Mouse (Mus musculus) granulocyte monocyte progenitor cell, adult 5-6 weeks (primary cell): ENCODE results near the gene Tfap4. TPM values are rescaled to one million over a fixed set of nuclear protein-coding genes. Genes with fewer than 3 reads are reported as not detected.
"Not testable (repeated sequence)": the region's sequence is repeated elsewhere in the genome, so short reads cannot be mapped to it uniquely, and the experiment has no call there.

Experiments used
- ATAC-seq: replicated peaks from 2 replicates; pipeline ENCODE4 v1.8.0; 2016; ENCODE audit warnings: mild to moderate bottlenecking, moderate TSS enrichment, inconsistent platforms; ENCODE audit not compliant: poor library complexity, severe bottlenecking
- total RNA-seq, 2 experiments: library from RNA; stranded (forward) in 1 of 2; stranded (reverse) in 1 of 2; fragments of 200-712, 200-1000 nt in 1 of 2; fragments of >200 nt in 1 of 2; fragmentation: Nextera tagmentation in 1 of 2; gene quantifications; 2 replicates each; pipeline ENCODE4 v1.2.3; 2014 to 2017

Tfap4 gene
- total RNA-seq, 2 experiments from 2014 or later = 46.6 to 47.6 TPM

DNA sequence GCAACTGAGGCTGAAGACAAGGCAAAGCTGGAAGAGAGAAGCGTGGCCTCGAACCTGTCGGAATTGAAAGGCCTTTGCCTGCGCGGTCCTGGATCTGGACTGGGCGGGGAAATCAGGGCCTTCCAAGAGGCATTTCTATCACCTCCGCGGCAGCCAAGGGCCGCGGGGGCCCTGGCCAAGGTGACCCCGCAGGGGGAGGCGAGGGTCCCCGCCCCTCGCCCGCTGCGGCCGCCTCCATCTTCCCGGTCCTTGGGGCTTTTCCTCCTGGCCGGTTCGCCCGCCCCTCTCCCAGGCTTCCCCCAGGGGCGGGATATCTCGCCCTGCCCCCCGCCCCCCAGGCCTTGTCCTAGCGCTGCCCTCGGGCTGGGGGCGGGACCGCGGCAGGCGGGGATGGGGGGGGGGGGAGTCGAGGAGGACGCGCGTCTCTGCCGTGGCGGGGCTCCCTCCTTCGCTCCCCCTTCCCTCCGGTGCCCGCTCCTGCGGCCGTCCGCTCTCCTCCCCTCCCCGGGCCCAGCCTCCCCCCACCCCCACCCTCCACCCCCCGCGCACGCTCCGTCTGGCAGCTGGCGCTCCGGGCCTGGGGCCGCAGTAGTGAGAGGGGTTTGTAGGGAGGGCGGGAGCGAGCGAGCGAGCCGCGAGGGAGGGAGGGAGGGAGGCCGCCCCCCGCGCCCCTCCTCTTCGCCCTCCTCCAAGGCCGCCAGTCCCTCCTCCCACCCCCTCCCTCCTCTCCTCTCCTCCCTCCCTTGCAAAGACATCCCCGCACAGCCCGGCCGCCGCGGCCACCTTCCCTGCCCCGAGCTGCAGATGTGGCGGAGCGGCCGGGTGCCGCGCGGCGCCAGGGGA is 34.5 kb upstream of the Tfap4 start, which contains the start of gene Glis2:
Gene Glis2, plus strand, starts transcription at position 743 of the 843 bp plus-strand sequence.
- ATAC-seq = peak; percentile 48

DNA sequence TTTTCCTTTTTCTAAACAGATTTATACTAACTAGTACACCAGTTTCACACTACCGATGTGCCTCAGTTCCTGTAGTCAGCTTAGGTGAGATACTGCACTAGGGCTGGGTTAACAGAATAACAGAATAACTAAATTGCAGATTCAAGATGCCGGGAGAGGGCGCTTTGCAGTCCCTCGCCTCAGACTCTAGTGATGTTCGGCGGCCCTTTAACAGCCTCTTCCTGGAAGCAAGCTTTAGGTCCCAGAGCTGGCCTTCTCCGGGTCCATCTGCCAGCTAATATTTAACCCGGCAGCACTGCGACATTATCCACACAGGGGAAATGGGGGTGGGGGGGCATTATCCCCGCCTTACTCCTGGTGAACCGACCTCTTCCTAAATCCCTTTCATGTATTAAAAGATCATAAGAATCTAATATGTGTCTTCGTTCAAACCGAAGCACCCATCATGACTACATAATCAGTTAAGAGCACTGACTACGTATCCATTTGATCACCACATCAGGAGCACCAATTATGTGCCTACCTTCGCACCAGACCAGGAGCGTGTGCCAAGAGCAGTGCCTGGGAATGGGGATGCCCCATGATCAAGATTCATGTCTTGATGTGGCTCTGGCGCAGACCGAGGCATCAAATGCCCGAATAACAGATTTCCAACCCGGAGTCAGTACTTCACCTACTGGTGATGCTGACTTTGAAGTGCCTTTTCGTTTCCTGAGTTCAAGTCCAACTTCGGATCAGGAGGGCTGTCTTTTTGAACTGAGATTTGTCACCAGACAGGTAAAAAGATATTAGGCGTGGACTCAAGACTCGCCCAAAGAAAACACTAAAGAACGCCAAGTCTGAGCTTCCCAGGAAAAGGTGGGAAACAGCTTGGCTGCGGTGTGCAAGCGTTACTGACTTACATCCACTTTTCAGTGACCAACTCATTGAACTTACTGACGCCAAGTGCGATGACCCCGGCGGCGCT is 33.5 kb upstream of the Tfap4 start:
- 0 out of 2 replicates have a peak, but pooled peaks have one; percentile 26 for ATAC-seq

DNA sequence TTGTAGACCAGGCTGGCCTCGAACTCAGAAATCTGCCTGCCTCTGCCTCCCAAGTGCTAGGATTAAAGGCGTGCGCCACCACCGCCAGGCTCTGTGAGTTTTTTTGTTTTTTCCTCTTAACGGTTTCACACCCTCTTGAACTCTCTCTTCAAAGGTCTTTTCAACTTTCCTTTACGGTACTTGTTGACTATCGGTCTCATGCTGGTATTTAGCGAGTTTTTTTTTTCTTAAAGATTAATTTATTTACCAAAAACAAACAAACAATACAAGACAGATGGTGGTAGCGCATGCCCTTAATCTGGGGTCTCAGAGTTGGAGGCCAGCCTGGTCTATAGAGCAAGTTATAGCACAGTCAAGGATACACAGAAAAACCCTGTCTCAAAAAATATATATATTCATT is 30.6 kb upstream of the Tfap4 start:
- no peak for ATAC-seq

DNA sequence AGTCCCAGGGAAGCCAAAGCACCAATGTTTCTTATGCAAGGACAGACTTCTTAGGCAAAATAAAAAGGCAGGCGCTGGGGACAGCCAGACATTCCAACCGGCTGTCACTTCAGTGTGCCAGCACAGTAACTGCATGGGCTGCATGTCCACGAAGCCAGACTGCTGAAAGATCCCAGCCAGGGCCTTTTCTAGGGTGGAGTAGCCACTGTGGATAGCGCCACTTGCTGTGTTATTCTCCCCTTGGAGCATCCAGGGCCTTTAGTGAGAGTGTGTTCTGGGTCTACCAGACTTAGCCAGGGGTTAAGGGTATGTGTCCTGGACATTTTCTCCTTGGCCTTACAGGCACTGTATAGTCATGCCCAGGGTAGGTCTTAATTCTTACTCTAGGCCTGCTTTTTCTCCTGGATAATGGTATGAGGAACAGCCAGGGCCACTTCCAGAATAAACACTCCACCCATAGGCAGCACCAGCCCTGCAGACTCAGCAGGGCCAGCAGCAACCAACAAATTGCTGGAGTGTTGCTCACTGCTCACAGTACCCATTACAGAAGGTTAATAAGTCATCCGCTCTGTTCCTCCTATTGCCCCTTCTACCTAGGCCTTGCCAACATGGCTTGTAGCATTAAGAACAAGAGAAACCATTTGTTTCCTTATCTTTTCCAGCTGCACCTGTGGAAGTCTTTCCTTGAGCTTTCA is 28.0 kb upstream of the Tfap4 start:
- no peak for ATAC-seq

DNA sequence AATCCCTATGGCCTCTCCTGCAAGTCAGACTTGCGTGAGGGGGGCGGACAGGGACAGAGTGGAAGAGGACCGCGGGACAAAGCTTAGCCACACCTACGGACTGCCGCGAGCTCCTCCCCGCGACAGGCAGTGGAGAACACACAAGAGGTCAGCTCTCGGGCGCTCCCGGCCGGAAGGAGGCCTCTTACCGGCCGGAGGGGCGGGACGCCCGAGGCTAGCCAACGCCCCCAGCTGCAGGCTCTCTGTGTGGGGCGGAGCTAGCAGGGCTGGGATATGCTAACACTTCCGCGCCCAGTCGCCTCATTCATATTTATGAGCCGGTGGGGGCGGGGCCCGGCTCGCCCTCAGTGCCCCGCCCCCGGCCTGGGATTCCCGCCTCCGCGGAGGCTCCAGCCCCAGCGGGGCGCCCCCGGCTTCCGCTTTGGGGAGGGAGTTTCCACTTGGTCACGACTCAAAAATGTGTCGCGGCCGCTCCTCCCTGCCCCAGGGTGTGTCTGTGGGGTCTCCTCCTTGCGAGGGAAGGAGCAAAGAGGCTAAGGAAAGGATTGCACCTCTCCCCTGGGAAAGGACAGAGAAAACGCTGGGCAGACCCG is 27.0 kb upstream of the Tfap4 start:
- peak; percentile 95 for ATAC-seq

DNA sequence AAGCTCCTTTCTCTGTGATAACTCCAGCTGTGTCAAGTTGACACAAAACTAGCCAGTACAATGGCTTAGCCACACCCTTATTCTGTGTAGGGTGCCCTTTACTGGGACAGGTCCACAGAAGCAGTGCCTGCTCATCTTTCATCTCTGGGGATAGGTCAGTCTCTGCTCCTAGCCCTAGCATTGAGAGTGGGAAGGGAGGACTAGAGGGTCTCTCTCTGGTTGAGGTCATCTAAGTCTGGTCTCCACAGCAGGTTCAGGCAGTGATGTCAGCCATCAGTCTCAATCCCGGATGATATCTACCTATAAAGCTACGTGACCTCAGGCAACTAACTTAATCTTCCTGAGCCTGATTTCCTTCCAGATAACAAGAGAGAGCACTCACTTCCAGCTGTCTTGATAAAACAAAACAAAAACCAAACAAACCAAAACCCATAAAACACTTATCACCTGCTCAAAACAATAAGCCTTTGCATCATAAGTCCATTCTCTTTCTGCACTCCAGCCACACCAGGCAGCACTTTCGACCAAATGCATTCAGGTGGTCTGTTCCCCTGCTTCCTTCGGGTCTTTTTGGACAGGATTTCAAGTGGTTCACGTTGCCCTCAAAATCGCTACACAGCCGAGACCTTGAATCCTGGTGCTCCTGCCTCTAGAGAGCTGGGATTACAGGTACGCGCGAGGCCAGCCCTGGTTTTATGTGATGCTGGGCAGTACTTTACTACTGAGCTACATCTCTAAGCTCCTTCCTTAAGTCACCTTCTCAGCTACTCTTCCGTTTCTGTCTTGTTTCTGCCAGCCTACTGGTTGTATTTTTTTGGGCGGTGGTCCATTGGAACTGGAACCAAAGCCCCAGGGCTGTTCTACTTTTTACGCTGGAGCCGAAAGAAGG is 26.2 kb upstream of the Tfap4 start:
- peak; percentile 2; the same call in 1 of the 2 replicates for ATAC-seq

DNA sequence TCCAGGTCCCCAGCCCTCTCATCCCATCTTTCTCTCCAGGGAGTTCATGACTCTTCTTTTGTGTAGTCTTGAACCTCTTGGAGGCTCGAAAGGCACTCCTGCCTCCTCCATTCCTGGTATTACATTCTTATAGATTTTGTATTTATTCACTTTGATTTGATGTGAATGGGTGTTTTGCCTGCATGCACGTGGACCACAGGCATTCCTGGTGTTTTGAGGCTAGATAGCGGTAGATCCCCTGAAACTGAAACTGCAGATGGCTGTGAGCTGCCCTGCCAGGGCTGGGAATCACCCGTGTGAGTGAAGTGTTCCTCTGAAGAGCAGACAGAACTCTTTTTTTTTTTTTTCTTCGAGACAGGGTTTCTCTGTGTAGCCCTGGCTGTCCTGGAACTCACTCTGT is 24.8 kb upstream of the Tfap4 start:
- no peak for ATAC-seq

DNA sequence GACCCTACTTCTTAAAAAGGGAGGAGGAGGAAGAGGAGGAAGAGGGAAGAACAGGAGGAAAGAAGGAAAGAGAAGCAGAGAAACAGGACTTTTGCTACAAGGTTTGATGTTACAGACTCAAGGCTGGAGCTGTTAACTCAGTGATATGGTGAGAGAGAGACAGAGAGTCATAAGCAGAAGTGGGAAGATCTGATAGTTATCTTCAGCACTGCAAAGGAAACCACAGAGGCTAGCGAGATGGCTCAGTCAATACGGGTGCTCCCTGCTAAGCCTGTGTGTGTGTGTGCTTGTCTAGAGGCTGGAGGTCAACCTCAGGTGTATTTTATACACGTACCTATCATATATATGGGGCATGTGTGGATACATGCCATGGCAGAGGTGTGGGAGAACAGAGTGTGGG is 24.2 kb upstream of the Tfap4 start:
- peak; percentile 40 for ATAC-seq

DNA sequence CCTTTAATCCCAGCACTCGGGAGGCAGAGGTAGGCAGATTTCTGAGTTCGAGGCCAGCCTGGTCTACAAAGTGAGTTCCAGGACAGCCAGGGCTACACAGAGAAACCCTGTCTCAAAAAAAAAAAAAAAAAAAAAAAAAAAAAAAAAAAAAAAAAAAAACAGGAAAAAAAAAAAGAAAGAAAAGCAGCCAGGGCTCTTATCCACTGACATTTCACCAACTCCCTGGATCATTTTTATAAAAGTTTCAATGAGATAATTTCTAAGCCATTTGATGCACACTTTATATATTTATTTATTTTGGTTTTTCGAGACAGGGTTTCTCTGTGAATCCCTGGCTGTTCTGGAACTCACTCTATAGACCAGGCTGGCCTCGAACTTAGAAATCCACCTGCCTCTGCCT is 21.5 kb upstream of the Tfap4 start:
- not testable (repeated sequence) for ATAC-seq

DNA sequence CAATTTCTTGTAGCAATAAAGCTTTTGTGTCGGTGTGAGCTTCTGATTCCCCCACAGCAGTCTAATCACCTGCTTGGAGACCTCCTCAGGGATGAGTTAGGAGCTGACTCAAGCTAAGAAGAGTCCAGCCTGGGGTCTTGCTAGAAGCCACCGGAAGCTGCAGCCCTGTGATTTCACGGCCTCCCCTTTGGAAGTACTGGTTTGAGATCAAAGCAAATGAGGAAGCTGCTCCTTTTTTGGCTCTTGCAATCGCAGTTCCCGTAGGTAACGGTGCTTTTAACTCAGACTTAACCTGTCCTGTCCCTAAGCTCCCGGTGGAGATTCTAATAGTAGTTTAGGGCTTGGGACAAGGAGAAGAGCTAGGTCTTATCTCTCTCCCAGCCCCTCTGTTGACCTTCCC is 19.0 kb upstream of the Tfap4 start:
- peak; percentile 56 for ATAC-seq

DNA sequence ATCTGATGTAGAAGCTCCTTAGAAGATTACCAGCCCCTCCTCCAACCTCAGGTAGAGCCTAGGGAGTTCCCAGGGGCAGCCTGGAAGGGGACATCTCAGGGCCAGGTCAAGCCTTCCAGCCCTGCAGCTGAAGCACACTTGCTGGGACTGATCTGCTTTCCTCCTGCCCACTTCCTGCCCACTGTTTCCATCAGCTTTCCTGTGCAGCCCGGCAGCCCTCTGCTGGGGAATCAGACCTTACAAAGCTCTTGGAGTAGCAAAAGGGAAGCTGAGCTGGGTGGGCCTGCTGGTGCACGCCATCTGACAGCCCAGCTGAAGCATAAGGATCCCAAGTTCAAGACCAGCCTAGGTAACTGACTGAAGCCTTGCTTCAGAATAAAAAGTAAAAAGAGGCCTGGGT is 17.2 kb upstream of the Tfap4 start:
- ATAC-seq = peak; percentile 89

DNA sequence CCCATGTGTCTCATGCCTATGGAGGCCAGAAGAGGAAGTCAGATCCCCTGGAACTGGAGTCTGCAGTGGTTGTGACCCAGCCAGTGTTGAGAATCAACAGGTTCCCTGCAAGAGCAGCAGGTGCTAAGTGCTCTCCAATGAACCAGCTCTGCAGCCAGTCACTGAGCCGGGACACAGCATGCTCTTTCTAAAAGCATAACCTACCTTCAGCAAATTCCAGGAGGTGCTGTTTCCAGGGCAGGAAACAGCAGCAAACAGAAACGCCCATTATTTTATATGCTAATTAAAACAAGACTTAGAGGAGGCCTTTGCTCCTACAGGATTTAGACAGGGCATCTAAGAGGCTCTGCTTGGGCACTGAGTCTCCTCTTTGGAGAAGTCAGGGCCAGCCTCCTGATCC is 16.4 kb upstream of the Tfap4 start:
- ATAC-seq = no peak

DNA sequence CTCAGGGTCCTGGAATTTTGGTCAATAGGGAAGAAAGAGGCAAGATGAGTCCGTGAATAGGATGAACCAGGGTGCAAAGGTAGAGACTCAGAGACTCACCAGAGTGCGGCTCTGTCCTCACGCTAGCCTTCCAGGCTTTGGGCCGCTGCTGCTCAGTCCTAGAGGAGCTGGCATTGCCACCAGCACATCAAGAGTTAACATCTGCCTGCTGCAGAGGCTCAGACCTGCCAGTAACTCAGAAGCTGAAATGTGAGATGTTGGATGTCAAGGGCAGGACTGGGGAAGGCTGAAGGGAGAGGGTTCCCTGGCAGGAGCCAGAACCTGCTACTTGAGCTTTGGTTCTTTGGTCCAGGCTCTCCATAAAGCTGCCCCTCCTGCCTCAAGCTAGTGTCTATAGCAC is 11.1 kb upstream of the Tfap4 start:
- no peak for ATAC-seq

DNA sequence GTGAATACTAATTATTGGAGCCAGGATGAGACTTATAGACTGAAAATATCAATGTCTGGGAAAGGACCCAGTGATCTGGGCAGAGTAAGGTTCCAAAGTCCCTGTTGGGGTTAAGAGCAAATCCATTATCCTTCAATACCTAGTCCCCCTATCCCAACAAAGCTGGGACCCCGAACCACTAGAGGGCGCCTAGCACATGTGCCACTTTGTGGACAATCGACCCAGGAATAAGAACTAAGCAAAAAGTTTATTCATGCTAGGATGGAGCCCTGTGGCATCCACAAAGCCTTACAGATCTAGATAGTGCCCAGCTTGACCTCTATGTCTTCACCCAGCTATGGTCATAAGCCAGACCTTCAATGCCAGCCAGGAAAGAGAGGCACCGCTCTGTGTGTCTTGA is 8.3 kb upstream of the Tfap4 start:
- ATAC-seq = peak; percentile 73

DNA sequence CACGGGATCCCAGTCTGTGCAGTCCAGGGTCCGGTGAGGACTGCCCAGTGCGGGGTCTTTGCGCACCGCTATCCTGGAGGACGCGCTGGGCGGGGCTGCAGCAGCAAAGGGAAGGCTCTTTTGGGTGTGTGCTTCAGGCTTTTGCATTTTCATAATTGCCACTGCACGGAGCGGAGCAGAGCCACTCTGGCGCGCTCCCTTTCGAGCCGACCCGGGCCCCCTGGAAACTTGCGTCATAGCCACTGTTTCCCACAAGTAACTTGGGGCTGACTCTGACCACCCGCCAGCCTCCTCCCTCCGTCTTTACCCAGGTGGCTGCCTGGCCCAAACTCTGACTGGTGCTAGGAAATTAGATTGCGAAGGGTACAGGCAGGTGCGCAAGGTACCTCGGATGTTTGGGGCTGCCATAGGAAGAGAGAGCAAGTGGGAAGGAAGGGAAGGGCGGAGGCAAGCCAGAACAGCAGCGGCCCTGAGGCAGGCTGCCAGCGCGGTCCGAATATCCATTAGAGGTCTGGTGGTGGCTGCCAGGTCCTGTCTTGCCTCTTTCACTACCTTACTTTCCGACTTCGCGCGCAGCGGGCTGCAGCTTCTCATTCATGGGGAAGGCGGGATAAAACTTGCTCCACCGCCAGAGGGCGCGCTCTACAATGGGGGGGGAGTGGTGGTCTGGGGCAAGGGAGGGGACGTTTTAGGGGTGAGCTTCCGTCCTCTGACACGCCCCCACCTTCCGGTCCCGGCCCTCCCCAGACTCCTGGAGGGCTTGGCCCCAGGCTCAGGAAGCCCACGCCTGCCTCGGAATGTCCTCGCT is 695 bp upstream of the Tfap4 start:
- ATAC-seq = peak; percentile 41

DNA sequence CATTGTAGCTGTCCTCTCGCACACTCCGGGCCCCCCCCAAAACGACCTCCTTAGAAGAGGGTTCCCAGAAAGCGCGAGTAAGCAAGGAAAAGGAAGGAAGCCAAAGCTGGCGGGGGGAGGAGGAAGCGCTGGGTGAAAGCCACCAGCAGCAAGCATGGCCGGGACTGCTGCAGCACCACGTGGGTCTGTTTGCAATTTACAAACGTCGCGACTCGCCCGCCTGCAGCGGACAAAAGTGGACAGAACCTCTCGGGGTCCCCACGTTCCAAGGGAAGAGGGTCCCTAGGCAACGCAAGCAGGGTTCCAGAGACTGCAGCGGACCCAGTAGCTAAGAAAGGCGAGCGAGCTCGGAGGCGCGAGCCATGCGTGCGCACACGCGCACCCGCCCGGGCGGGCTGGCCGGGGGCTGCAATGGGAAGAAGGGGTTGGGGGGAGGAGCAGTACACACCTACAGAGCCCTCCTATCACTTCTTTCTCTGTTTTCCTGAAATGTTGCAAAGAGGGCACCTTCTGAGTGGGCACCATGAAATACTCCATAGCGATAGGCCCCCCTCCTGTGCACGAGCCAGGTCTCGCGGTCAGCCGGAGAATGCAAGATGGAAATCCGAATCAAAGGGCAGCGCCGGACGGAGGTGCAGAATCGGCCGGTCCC is 548 bp downstream of the Tfap4 start:
- ATAC-seq = peak; percentile 15

DNA sequence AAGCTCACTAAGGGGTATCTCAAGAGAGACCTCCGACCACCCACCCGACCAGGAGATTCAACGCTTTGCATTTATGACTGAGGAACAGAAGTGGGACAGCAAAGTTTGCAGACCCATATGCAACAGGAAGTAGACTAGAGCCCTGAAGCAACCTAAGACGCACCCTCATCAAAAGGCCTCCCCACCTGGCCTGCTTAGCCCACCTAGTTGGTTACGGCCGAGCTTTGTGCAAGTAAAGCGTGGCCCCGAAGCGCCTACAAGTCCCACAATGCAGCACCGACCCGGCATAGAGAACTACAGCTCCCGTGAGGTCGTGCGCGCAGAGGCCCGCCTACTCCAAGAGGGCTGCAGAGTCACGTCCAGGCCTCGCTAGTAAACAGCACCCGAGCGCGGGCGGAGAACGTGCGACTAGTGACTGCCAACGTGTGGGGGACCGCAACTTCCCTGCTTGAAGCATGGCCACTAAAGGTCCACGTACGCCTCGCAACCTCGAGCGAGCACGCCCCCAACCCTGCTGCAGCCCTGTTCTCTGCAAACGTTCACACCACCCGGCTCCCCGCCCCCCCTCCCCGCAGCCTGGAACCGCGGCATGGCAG is 1.2 kb downstream of the Tfap4 start:
- ATAC-seq = peak; percentile 68
